Mouse (Mus musculus) MEL (cell line): Measurements from ENCODE around the gene L1cam. TPM values are rescaled to one million over a fixed set of nuclear protein-coding genes. Genes with fewer than 3 reads are reported as not detected.
A peak's percentile ranks its signal among the peaks of the same experiment; 100 is the strongest.

ENCODE experiments used
- DNase-seq: peaks from one replicate; pipeline ENCODE4 v3.0.0; 2011; ENCODE audit warnings: low read depth, low spot score
- H3K27ac ChIP-seq: 2 replicates; pipeline ENCODE4 v1.5.1; 2012; ENCODE audit warnings: low read depth, mild to moderate bottlenecking, control low read depth, low read length, moderate library complexity; ENCODE audit not compliant: control insufficient read depth
- H3K27me3 ChIP-seq, 2 experiments: fragments of 150-350 bp in 1 of 2; sonication (generic) in 1 of 2; 2 replicates each; pipeline ENCODE4 v1.6.1; 2012; ENCODE audit warnings: low read length in 2 of 2, mild to moderate bottlenecking in 2 of 2, improper control_type of control experiment in 1 of 2, moderate library complexity in 1 of 2; ENCODE audit not compliant: insufficient read depth in 2 of 2, control insufficient read depth in 1 of 2
- H3K36me3 ChIP-seq, 2 experiments: 2 replicates each; pipeline ENCODE4 v1.6.1; 2012 to 2014; ENCODE audit warnings: low read length in 2 of 2, improper control_type of control experiment in 1 of 2, inconsistent platforms in 1 of 2, mild to moderate bottlenecking in 1 of 2; ENCODE audit not compliant: insufficient read depth in 2 of 2, control insufficient read depth in 1 of 2
- H3K4me1 ChIP-seq, 2 experiments: fragments of 150-350 bp in 1 of 2; sonication (generic) in 1 of 2; 2 replicates each; pipeline ENCODE4 v1.6.1; 2012; ENCODE audit warnings: low read length in 2 of 2, improper control_type of control experiment in 1 of 2, mild to moderate bottlenecking in 1 of 2; ENCODE audit not compliant: insufficient read depth in 2 of 2, control insufficient read depth in 1 of 2
- H3K4me3 ChIP-seq, 2 experiments: fragments of 150-350 bp in 1 of 2; sonication (generic) in 1 of 2; 2 replicates each; pipeline ENCODE4 v1.5.1; 2012; ENCODE audit warnings: low read depth in 2 of 2, low read length in 2 of 2, mild to moderate bottlenecking in 2 of 2, moderate library complexity in 2 of 2, control low read depth in 1 of 2, improper control_type of control experiment in 1 of 2; ENCODE audit not compliant: control insufficient read depth in 1 of 2, insufficient read depth in 1 of 2
- H3K79me2 ChIP-seq: 2 replicates; pipeline ENCODE4 v1.6.1; 2012; ENCODE audit warnings: mild to moderate bottlenecking, low read length, moderate library complexity; ENCODE audit not compliant: control insufficient read depth, poor library complexity, insufficient read depth
- H3K9ac ChIP-seq: 2 replicates; pipeline ENCODE4 v1.6.1; 2012; ENCODE audit warnings: low read depth, mild to moderate bottlenecking, control low read depth, low read length, moderate library complexity; ENCODE audit not compliant: control insufficient read depth, poor library complexity, severe bottlenecking
- H3K9me3 ChIP-seq: fragments of 150-350 bp; sonication (generic); replicated peaks from 2 replicates; pipeline ENCODE4 v1.6.1; 2012; ENCODE audit warnings: mild to moderate bottlenecking, low read length, improper control_type of control experiment, moderate library complexity; ENCODE audit not compliant: insufficient read depth
- CHD1 ChIP-seq: IDR thresholded peaks from 2 replicates; pipeline ENCODE4 v1.6.1; 2012; ENCODE audit warnings: low read depth, mild to moderate bottlenecking, inconsistent platforms, low read length, improper control_type of control experiment
- CHD2 ChIP-seq: IDR thresholded peaks from 2 replicates; pipeline ENCODE4 v1.6.1; 2011; ENCODE audit warnings: low read length, improper control_type of control experiment
- CTCF ChIP-seq, 3 experiments: IDR thresholded peaks in 2 of 3; conservative IDR thresholded peaks in 1 of 3; 2 replicates each; pipeline ENCODE4 v1.5.1; 2011 to 2012; ENCODE audit warnings: low read length in 3 of 3, low read depth in 2 of 3, mild to moderate bottlenecking in 2 of 3, improper control_type of control experiment in 1 of 3, inconsistent platforms in 1 of 3, mixed read lengths in 1 of 3, moderate library complexity in 1 of 3; ENCODE audit not compliant: control insufficient read depth in 1 of 3, insufficient read depth in 1 of 3, poor library complexity in 1 of 3, severe bottlenecking in 1 of 3
- E2F4 ChIP-seq: IDR thresholded peaks from 2 replicates; pipeline ENCODE4 v1.6.1; 2011; ENCODE audit warnings: low read depth, low read length, improper control_type of control experiment, borderline replicate concordance
- ELF1 ChIP-seq: IDR thresholded peaks from 2 replicates; pipeline ENCODE4 v1.6.1; 2014; ENCODE audit warnings: low read depth, mild to moderate bottlenecking, inconsistent platforms, low read length, improper control_type of control experiment, moderate library complexity
- GABPA ChIP-seq: IDR thresholded peaks from 2 replicates; pipeline ENCODE4 v1.6.1; 2012; ENCODE audit warnings: low read depth, mild to moderate bottlenecking, inconsistent platforms, low read length, improper control_type of control experiment, moderate library complexity
- HCFC1 ChIP-seq: IDR thresholded peaks from 2 replicates; pipeline ENCODE4 v1.6.1; 2012; ENCODE audit warnings: low read depth, mild to moderate bottlenecking, inconsistent platforms, low read length, improper control_type of control experiment, moderate library complexity
- KAT2A ChIP-seq: conservative IDR thresholded peaks from 2 replicates; pipeline ENCODE4 v1.6.1; 2012; ENCODE audit warnings: low read depth, low read length, improper control_type of control experiment, inconsistent platforms
- MEF2A ChIP-seq: IDR thresholded peaks from 2 replicates; pipeline ENCODE4 v1.6.1; 2014; ENCODE audit warnings: low read depth, mild to moderate bottlenecking, inconsistent platforms, low read length, improper control_type of control experiment; ENCODE audit not compliant: poor library complexity, insufficient replicate concordance, severe bottlenecking; ENCODE audit errors: extremely low read depth
- MYC ChIP-seq: IDR thresholded peaks from 2 replicates; pipeline ENCODE4 v1.6.1; 2011; ENCODE audit warnings: low read depth, mild to moderate bottlenecking, low read length, improper control_type of control experiment, moderate library complexity
- NRF1 ChIP-seq: IDR thresholded peaks from 2 replicates; pipeline ENCODE4 v1.6.1; 2014; ENCODE audit warnings: low read depth, mild to moderate bottlenecking, inconsistent platforms, low read length, improper control_type of control experiment, moderate library complexity; ENCODE audit not compliant: poor library complexity, insufficient read depth, severe bottlenecking
- POLR2A ChIP-seq, 2 experiments: IDR thresholded peaks; 2 replicates each; pipeline ENCODE4 v1.6.1; 2011 to 2012; ENCODE audit warnings: low read length in 2 of 2, mild to moderate bottlenecking in 2 of 2, control low read depth in 1 of 2, improper control_type of control experiment in 1 of 2, low read depth in 1 of 2, moderate library complexity in 1 of 2; ENCODE audit not compliant: control insufficient read depth in 1 of 2, insufficient read depth in 1 of 2, poor library complexity in 1 of 2
- POLR2AphosphoS5 ChIP-seq: IDR thresholded peaks from 2 replicates; pipeline ENCODE4 v1.6.1; 2012; ENCODE audit warnings: low read depth, borderline replicate concordance, mild to moderate bottlenecking, inconsistent platforms, low read length, moderate library complexity, mixed read lengths
- SMC3 ChIP-seq: IDR thresholded peaks from 2 replicates; pipeline ENCODE4 v1.6.1; 2011; ENCODE audit warnings: low read depth, low read length, improper control_type of control experiment
- UBTF ChIP-seq: IDR thresholded peaks from 2 replicates; pipeline ENCODE4 v1.6.1; 2012; ENCODE audit warnings: low read depth, mild to moderate bottlenecking, inconsistent platforms, low read length, improper control_type of control experiment, moderate library complexity, borderline replicate concordance; ENCODE audit not compliant: insufficient read depth
- ZKSCAN1 ChIP-seq: IDR thresholded peaks from 2 replicates; pipeline ENCODE4 v1.6.1; 2012; ENCODE audit warnings: low read depth, mild to moderate bottlenecking, inconsistent platforms, low read length, improper control_type of control experiment, moderate library complexity
- ZNF384 ChIP-seq: IDR thresholded peaks from 2 replicates; pipeline ENCODE4 v1.6.1; 2012; ENCODE audit warnings: low read depth, mild to moderate bottlenecking, inconsistent platforms, low read length, improper control_type of control experiment
- polyA plus RNA-seq, 2 experiments: library from polyadenylated mRNA; stranded (reverse) in 1 of 2; unstranded in 1 of 2; fragments of >175 nt in 1 of 2; fragments of >200 nt in 1 of 2; gene quantifications; 2 replicates each; pipeline versions ENCODE4 v1.2.1 to v1.2.4; 2012; ENCODE audit warnings: low replicate concordance in 2 of 2, low read depth in 1 of 2; ENCODE audit not compliant: insufficient read length in 2 of 2, insufficient read depth in 1 of 2, missing spikeins in 1 of 2
- total RNA-seq: library from RNA; depleted of rRNA; stranded (reverse); fragments of 300-350 nt; gene quantifications from 2 replicates; pipeline ENCODE4 v1.2.3, GENCODE M21; 2012

Gene L1cam
- total and polyA plus RNA-seq, 3 experiments = 0.73 to 0.96 TPM; not detected in 1

DNA sequence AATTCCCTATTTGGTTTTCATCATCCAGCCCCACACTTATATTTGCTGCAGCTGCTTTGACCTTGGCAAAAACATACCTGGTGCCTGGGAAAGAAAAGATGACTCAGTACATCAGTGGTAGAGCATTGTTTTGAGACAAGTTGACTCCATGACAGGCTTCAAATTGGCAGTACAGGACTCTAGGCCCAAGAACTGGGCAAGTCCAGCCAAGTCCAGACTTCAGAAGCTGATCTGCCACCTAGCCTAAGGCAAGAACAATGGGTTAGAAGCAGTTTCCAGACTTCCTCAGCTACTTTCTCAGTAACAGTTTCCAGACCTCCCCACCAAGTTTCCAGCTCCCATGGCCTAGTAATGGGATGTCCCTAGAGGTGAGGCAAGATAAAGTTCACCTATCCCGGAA is 60.2 kb downstream of the L1cam start:
- no peaks in the 10 kb centered on the region for H3K27me3 ChIP-seq
- no peak overlapping the region for H3K4me3 ChIP-seq
- TF ChIP-seq CTCF (IDR thresholded peaks at IDR 0.05 in 2 of 3, conservative IDR thresholded peaks at IDR 0.05 in 1 of 3; ENCODE audit: control insufficient read depth in 1 of 3, insufficient read depth in 1 of 3, low read depth in 2 of 3, low read length in 3 of 3, poor library complexity in 1 of 3, severe bottlenecking in 1 of 3) = no peak
- TF ChIP-seq ZKSCAN1 = no peak
- TF ChIP-seq CHD2 = no peak
- TF ChIP-seq ELF1 = no peak
- no peak for TF ChIP-seq SMC3
- no peak for TF ChIP-seq MEF2A
- no peak for TF ChIP-seq CHD1
- no peak for TF ChIP-seq MYC
- TF ChIP-seq UBTF = no peak
- no peak for TF ChIP-seq POLR2AphosphoS5
- TF ChIP-seq GABPA = no peak
- no peak for TF ChIP-seq NRF1
- TF ChIP-seq E2F4 = no peak
- TF ChIP-seq HCFC1 = no peak
- TF ChIP-seq ZNF384 = no peak
- TF ChIP-seq KAT2A = no peak
- H3K36me3 ChIP-seq = no peaks in the 10 kb centered on the region
- H3K9me3 ChIP-seq = no peaks in the 10 kb centered on the region
- no peaks in the 10 kb centered on the region for H3K4me1 ChIP-seq
- H3K27ac ChIP-seq = no peak overlapping the region
- H3K79me2 ChIP-seq = no peaks in the 10 kb centered on the region
- H3K9ac ChIP-seq = no peak overlapping the region
- DNase-seq = no peak

DNA sequence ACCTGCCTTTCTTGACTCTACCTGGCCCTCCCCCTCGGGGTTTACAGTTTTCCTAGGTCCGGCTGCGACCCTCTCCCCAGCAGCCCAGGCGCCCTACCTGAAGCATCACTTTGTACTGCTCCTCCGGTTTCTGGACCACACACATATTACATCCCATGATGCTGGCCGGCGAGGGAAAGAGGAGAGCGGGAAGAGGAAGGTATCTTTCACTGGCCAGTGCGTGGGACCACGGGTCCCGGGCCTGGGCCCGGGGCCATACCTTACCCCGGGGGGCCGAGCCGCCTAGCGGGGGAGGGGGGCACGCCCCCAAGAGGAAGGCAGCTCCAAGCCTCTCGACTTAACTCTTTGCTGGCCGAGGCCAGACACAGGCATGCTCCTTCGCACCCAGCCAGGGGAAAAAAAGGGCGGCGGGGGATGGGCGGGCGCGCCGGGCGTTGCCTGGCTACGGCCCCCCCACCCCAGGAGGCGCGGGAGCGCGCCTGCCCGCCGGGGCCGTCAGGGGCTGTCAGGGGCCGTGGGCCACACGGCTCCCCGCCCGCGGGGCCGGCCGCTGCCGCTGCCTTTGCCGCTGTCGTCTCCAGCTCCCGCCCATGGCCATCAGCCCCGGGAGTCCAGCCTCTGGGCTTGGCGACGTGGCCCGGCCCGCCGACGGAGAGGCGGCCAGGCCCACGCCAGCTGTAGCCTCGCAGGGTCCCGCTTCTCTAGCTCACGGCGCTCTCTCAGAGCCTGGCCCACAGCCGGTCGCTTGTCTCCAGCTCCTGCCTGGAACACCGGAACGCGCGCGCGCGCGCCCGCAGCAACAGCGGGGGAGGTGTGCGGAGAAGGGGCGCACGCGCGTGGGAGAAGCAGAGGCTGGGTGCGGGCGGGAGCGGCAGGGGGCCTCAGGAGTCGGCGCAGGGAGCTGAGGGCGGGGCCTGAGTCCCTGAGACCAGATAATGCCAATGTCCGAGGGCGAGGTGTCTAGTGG is 71.4 kb downstream of the L1cam start, which contains the start of gene Pdzd4:
Pdzd4 (minus strand) TSS at position 785 of the 967 bp plus-strand sequence.
- H3K9ac ChIP-seq = peak within 1 kb of the TSS; percentile 71
- DNase-seq = peak; percentile 30
- peak within 1 kb of the TSS; percentile 55 to 61; a peak in 3 of 4 replicates for H3K4me3 ChIP-seq
- H3K9me3 ChIP-seq = no peaks in the 10 kb centered on the region
- H3K27ac ChIP-seq = no peak within 1 kb of the TSS
- H3K79me2 ChIP-seq = no peaks in the 10 kb centered on the region; the same call in 1 of the 2 replicates
- peak; percentile 67 for TF ChIP-seq NRF1
- no peak for TF ChIP-seq POLR2A (IDR thresholded peaks at IDR 0.05; ENCODE audit: control insufficient read depth in 1 of 2, insufficient read depth in 1 of 2, low read depth in 1 of 2, low read length in 2 of 2, poor library complexity in 1 of 2)
- H3K4me1 ChIP-seq = no peaks in the 10 kb centered on the region; a peak in 1 of 4 replicates
- H3K27me3 ChIP-seq = no peaks in the 10 kb centered on the region; a peak in 1 of 4 replicates
- H3K36me3 ChIP-seq = no peaks in the 10 kb centered on the region
